Mouse (Mus musculus) adrenal gland, postnatal 4 days (tissue): ENCODE results near the gene Pomt1. TPM values are rescaled to one million over a fixed set of nuclear protein-coding genes. Genes with fewer than 3 reads are reported as not detected.
"Not testable (repeated sequence)": the region's sequence is repeated elsewhere in the genome, so short reads cannot be mapped to it uniquely, and the experiment has no call there.

Source experiments
- DNase-seq, 2 experiments: peaks; one replicate each; pipeline ENCODE4 v3.0.0; 2021 to 2022; ENCODE audit warnings: low spot score in 2 of 2, mixed read lengths in 2 of 2
- total RNA-seq, 2 experiments: library from RNA; stranded (reverse); gene quantifications; 2 replicates each; pipeline ENCODE4 v1.2.3; 2021

The Pomt1 gene
- total RNA-seq, 2 experiments from 2014 or later = 36.7 to 40.4 TPM

DNA sequence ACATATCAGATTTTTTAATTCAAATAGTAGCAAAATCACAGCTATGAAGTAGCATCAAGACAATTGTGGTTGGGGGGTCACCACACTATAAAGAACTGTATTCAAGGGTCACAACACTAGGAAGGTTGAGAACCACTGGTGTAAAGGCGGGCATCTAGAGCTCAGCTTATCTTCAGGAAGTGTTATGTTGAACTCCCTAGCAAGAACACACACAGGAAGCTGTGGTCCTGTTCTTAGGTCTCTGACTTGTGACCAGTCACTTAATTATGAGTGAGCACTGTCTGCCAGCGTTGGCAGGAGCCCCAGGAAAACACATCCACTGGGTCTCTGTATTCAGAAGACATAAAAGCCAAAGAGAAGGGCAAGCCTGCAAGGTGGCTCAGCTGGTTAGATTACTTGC is 45.9 kb downstream of the Pomt1 start:
- DNase-seq = no peak

- DNase-seq = peak in 1 of 2 experiments; percentile 61
Measured at GRCm38 (mm10) chr2:32282727-32283126, 46.3 kb downstream of the Pomt1 start.

DNA sequence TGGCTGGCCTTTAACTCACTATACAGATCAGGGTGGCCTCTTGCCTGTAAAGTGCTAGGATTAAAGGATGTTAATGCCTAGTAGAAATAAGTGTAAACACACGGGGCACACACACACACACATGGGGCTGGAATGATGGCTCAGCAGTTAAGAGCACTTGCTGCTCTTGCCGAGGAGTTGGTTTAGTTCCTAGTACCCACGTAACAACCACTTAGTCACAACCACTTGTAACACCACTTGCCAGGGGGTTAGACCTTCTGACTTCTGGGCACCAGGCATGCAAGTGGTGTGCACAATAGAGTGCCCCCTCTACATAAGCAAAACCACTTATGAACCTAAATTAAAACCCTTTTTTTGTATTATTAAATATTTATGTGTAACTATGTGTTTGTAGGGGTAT is 47.6 kb downstream of the Pomt1 start:
- no peak for DNase-seq

GRCm38 (mm10) chr2:32287334-32287840 is 51.0 kb downstream of the Pomt1 start, which contains the start of gene Golga2:
Gene Golga2, plus strand, starts transcription at chr2:32287384.
- peak in 1 of 2 experiments; percentile 27 for DNase-seq

DNA sequence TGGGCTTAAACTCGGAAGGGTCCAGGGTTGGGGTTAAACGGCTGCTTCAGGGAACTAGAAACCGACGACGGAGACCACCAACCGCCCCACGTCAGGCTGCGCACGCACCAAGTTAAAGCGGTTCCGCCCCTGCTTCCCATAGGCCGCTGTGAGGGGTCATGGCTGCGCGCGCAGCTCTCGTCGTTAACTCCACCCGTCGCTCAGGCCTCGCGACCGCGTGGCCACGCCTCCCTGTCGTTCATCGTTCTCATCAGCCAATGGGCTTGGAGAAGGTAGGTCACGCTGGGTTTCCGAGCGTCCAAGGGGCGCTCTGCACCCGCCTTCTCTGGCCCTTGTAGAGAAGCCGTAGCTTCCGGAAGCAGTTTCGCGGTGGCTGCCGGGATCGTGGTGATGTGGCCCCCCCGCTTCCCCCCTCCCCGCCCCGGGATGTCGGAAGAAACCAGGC is 51.6 kb downstream of the Pomt1 start, which contains the start of gene Swi5:
Gene Swi5, minus strand, starts transcription at position 153 of the 445 bp plus-strand sequence.
- peak; percentile 95 for DNase-seq

GRCm38 (mm10) chr2:32288371-32288931 is 52.1 kb downstream of the Pomt1 start:
- DNase-seq = peak in 1 of 2 experiments; percentile 30

GRCm38 (mm10) chr2:32289578-32289977 is 53.2 kb downstream of the Pomt1 start:
- no peak for DNase-seq

DNA sequence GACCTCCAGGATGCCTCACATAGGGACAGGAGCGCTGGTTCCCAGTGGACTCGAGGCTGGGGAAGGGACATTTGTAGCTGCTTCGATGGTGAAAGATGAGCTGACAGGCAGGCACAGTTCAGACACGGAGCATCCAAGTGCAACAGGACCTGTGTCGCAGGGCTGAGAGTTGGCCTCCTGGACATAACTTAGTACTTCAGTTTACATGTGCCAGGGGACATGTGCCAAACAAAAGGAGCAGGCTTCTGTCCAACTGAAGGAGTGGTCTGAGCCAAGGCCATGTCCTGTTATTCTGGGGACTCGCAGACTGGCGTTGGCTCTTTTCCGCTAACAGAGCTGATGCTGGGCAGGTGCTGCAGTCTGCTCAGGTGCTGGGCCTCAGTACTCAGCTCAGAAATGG is 58.0 kb downstream of the Pomt1 start:
- no peak for DNase-seq

DNA sequence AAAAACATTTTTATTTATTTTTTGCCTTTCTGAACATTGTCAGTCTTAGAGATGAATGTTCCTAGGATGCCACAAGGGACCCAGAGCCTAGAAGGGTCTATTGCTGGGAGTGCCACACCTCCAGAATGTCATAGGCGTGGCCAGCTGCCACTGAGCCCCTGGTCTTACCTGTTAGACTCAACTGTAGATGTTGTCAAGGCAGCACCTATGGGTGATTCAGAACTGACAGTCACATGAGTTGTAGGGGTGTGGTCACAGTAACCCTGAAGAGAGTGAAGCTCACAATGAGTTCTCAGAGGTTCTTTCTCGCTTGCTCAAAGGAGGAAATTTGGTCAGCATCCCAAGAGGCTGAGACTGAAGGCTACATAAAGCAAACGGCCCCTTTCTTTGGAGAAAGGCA is 58.9 kb downstream of the Pomt1 start:
- DNase-seq = no peak

- DNase-seq = not testable (repeated sequence)
Measured at GRCm38 (mm10) chr2:32295842-32296241, 59.5 kb downstream of the Pomt1 start.

DNA sequence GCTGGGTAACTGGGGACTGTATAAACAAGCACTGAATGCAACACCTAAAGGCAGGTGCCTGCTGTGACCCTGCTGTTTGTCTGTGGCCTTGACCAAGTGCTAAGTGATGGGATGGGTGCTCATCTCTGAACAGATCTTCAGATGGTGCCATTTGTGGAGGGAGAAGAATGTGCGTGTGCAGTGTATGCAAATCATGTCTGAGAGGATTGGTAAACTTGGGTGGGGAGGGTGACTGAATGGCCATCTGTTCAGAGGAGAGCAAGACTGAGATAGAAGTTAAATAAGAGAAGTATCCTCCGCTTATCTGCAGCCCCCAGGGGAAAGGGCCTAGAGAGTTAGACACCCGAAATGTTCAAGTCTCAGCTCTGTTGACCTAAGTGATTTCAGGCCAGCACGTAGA is 63.1 kb downstream of the Pomt1 start:
- DNase-seq = no peak

- no peak for DNase-seq
Measured at GRCm38 (mm10) chr2:32302952-32303351, 66.6 kb downstream of the Pomt1 start.

GRCm38 (mm10) chr2:32304145-32304832 is 67.9 kb downstream of the Pomt1 start:
- peak in 1 of 2 experiments; percentile 40 for DNase-seq

Other genes starting within 250 kb of the Pomt1 start
- gene Fam78a, start 151.7 kb upstream of the Pomt1 start, total RNA-seq = 1 to 10 TPM; 2.4 TPM
- 1 to 10 TPM; 5.5 to 6.3 TPM for gene Plpp7, start 141.1 kb upstream of the Pomt1 start, total RNA-seq
- 100 to 1,000 TPM; 148 to 158 TPM for gene Prrc2b, start 85.5 kb upstream of the Pomt1 start, total RNA-seq
- gene Uck1, start 23.6 kb downstream of the Pomt1 start, total RNA-seq = 10 to 100 TPM; 88.3 to 98.2 TPM
- 10 to 100 TPM; 78.6 to 80.4 TPM for gene Golga2, start 50.8 kb downstream of the Pomt1 start, total RNA-seq
- gene Swi5, start 51.5 kb downstream of the Pomt1 start, total RNA-seq = 100 to 1,000 TPM; 225 to 237 TPM
- gene Ciz1, start 115.7 kb downstream of the Pomt1 start, total RNA-seq = 100 to 1,000 TPM in 1 of 2 experiments, 10 to 100 TPM in 1; 97.7 to 106 TPM
- 10 to 100 TPM; 41.3 to 43.4 TPM for gene Dnm1, start 116.7 kb downstream of the Pomt1 start, total RNA-seq
- 100 to 1,000 TPM in 1 of 2 experiments, 10 to 100 TPM in 1; 94.9 to 121 TPM for gene 1110008P14Rik, start 145.3 kb downstream of the Pomt1 start, total RNA-seq
- 10 to 100 TPM; 11.5 to 33.6 TPM for gene Lcn2, start 151.7 kb downstream of the Pomt1 start, total RNA-seq
- 10 to 100 TPM; 49.2 to 60.7 TPM for gene Ptges2, start 159.3 kb downstream of the Pomt1 start, total RNA-seq
- gene Naif1, start 213.9 kb downstream of the Pomt1 start, total RNA-seq = 1 to 10 TPM; 4.1 to 4.2 TPM
- gene Slc25a25, start 214.9 kb downstream of the Pomt1 start, total RNA-seq = 10 to 100 TPM; 28.0 to 33.7 TPM